Mouse (Mus musculus) liver, embryonic 15.5 days (tissue): ENCODE results near the gene Mtrf1l. TPM values are rescaled to one million over a fixed set of nuclear protein-coding genes. Genes with fewer than 3 reads are reported as not detected.

Experiments
- ATAC-seq: fragments of 200-750 bp; cut with Nextera tagmentation; 2 replicates; pipeline ENCODE4 v1.8.0; 2017; ENCODE audit warnings: moderate number of reproducible peaks, mild to moderate bottlenecking, moderate library complexity; ENCODE audit not compliant: insufficient read depth
- H3K27ac ChIP-seq: fragments of 300-500 bp; sonication (generic); replicated peaks from 2 replicates; pipeline ENCODE4 v1.5.1; 2015; ENCODE audit warnings: mild to moderate bottlenecking, inconsistent platforms
- H3K27me3 ChIP-seq: fragments of 300-500 bp; sonication (generic); 2 replicates; pipeline ENCODE4 v1.6.1; 2015; ENCODE audit warnings: mild to moderate bottlenecking, inconsistent platforms
- H3K36me3 ChIP-seq: fragments of 300-500 bp; sonication (generic); replicated peaks from 2 replicates; pipeline ENCODE4 v1.6.1; 2015; ENCODE audit warnings: moderate library complexity, mild to moderate bottlenecking, inconsistent platforms
- H3K4me1 ChIP-seq: fragments of 300-500 bp; sonication (generic); replicated peaks from 2 replicates; pipeline ENCODE4 v1.6.1; 2015; ENCODE audit warnings: inconsistent platforms
- H3K4me2 ChIP-seq: fragments of 300-500 bp; sonication (generic); 2 replicates; pipeline ENCODE4 v1.6.1; 2015; ENCODE audit warnings: moderate library complexity, mild to moderate bottlenecking, inconsistent platforms
- H3K4me3 ChIP-seq: fragments of 300-500 bp; sonication (generic); replicated peaks from 2 replicates; pipeline ENCODE4 v1.5.1; 2015; ENCODE audit warnings: mild to moderate bottlenecking, inconsistent platforms
- H3K9ac ChIP-seq: fragments of 300-500 bp; sonication (generic); 2 replicates; pipeline ENCODE4 v1.6.1; 2015; ENCODE audit warnings: moderate library complexity, mild to moderate bottlenecking, inconsistent platforms
- H3K9me3 ChIP-seq: fragments of 300-500 bp; sonication (generic); replicated peaks from 2 replicates; pipeline ENCODE4 v1.6.1; 2016; ENCODE audit warnings: inconsistent platforms
- WGBS: fragments of 180-500 bp; shearing (Covaris S2); methylation state at CpG from one replicate; pipeline ENCODE4 v1.1.7; 2015; ENCODE audit warnings: mixed read lengths; ENCODE audit not compliant: insufficient replicate concordance; 5-methylcytosine and 5-hydroxymethylcytosine counted together
- polyA plus RNA-seq: library from polyadenylated mRNA; unstranded; fragments of >200 nt; fragmentation: Nextera tagmentation; extraction: Ambion mirVana; gene quantifications from 2 replicates; pipeline ENCODE4 v1.2.1, GENCODE M21; 2015

Gene Mtrf1l
- polyA plus RNA-seq, 1 experiment from 2014 or later: 6.0 TPM

DNA sequence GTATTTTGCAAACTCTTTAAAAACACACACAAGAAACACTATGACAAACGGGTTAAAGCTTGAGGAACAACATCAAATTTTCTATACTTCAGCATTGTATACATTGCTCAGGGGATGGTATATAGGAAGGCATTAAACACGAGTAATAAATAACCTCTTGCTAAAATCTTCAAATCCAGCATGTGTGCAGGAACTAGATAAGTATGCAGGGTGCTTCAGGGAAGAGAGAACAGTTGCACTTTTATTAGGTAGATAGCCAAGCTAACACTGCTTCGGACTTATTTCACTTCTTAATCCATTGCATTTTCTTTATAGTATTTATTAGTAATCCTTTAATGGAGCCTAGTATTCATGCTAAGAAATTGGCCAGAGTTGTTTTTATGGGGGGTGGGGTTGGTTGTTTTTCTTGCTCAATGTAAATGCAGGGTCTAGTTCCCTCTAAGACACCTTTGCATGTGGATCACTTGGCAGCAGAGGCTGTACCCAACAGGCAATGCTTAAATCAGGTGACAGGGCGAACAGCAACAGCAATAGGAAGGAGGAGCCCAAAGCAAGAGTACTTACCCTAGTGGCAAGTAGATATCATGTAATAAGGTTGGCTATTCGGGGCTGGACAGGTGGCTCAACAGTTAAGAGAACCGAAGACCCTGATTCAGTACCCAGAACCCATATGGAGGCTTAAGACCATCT, 2.8 kb upstream of the Mtrf1l start:
- Histone ChIP-seq H3K4me3 (no peak overlapping the region), H3K27me3 (no peaks in the 10 kb centered on the region), H3K4me2 (no peak overlapping the region; the same call in 1 of the 2 replicates), H3K36me3 (peaks cover 10% of the 10 kb centered on the region), H3K27ac (no peak overlapping the region), H3K9ac (no peak overlapping the region), H3K9me3 (no peaks in the 10 kb centered on the region), H3K4me1 (peaks cover 29% of the 10 kb centered on the region)
- no peak for ATAC-seq
- 29% methylated on average over 6 of the region's 6 CpGs for WGBS

DNA sequence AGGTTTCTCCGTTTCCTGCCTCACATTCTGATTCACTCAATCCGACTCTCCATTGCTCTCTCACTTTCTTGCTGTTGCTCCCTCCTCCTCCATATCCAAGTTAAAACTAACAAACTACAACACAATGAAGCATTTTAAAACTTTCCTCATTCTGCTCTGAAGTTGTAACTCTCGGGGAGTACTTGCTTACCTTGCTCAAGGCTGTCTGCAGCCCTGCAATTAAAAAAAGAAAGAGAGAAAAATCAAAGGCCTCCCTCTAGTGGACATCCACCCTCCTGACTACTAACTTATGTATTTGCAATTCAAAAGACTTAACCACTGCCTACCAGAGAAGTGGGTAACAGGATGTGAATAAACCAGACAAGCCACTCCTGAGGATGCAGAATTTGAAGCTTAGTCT, 1.1 kb upstream of the Mtrf1l start:
- peaks cover 41% of the 10 kb centered on the region for H3K4me1 ChIP-seq
- peaks cover 17% of the 10 kb centered on the region for H3K36me3 ChIP-seq
- peak overlapping the region; percentile 91 for H3K4me2 ChIP-seq
- no peaks in the 10 kb centered on the region for H3K27me3 ChIP-seq
- no peaks in the 10 kb centered on the region for H3K9me3 ChIP-seq
- under 1% methylated on average over 3 of the region's 3 CpGs for WGBS
- no peak for ATAC-seq
- peak overlapping the region; percentile 97 for H3K4me3 ChIP-seq
- H3K27ac ChIP-seq: peak overlapping the region; percentile 95
- H3K9ac ChIP-seq: peak overlapping the region; percentile 54

DNA sequence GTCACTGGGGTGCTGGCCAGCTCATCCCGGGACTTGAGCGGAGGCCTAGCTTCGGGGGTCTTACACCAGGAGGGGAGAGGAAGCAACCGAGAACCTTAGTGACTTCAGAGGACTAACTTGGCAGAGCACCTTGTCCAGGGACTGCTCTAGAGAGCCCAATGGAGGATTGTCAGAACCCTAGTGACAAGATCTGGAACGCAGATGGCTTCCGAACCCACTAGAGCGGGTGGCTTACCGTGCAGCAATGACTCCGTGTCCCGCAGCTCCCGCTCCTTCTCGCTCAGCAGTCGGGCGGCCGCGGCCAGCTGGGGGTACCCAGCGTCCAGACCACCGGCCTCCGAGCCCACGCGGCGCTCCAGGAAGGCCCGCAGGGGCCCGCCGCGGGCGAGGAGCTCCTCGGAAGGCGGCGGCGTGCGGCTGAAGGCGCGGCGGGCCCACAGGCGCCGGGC, 395 bp downstream of the Mtrf1l start:
- ATAC-seq: peak; percentile 2
- Histone ChIP-seq H3K36me3 (peaks cover 32% of the 10 kb centered on the region), H3K9ac (peak overlapping the region; percentile 92), H3K27me3 (no peaks in the 10 kb centered on the region), H3K27ac (peak overlapping the region; percentile 95), H3K4me2 (peak overlapping the region; percentile 91), H3K4me3 (peak overlapping the region; percentile 97), H3K9me3 (no peaks in the 10 kb centered on the region), H3K4me1 (peaks cover 44% of the 10 kb centered on the region)
- WGBS: under 1% methylated on average over 37 of the region's 37 CpGs

DNA sequence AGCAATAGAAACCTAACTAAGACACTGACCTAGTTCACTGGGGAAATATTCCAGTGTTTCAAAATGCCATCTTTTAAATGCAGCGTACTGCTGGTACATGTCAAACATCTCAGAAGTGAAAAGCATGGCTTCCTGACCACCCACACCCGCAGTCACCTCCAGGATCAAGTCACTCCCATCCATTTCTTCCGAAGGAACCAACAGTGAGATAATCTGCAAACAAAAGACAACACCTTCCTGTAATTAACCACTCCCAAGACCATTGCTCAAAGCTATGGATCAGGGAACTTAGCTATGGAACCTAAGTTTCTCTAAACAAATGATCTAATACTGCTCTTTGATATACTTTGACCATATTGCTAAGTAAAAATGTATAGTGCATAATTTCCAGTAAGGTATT, 4.9 kb downstream of the Mtrf1l start:
- Histone ChIP-seq H3K4me3 (no peak overlapping the region), H3K9ac (no peak overlapping the region), H3K27me3 (no peaks in the 10 kb centered on the region), H3K36me3 (peaks cover 75% of the 10 kb centered on the region), H3K27ac (no peak overlapping the region), H3K4me2 (no peak overlapping the region), H3K4me1 (peaks cover 27% of the 10 kb centered on the region), H3K9me3 (no peaks in the 10 kb centered on the region)
- ATAC-seq: no peak
- 84% methylated on average over 3 of the region's 3 CpGs for WGBS

DNA sequence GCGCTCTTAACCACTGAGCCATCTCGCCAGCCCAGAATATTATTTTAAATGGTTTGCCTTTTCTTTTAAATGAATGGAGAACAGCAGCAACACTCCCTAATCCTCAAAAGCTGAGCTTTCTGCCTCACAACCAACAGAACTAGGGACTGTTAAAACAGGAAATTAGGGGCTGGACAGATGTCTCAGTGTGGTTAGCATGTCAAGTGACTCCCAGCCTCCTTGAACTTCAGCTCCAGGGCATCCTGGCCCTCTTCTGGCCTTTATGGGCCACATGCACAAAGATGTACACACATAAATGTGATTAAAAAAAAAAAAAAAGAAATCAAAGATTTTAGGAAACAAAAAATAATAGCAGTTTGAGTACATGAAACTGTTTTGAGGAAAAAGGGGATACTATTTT, 7.7 kb downstream of the Mtrf1l start:
- Histone ChIP-seq H3K4me2 (no peak overlapping the region), H3K27ac (no peak overlapping the region), H3K4me3 (no peak overlapping the region), H3K27me3 (no peaks in the 10 kb centered on the region), H3K4me1 (peaks cover 10% of the 10 kb centered on the region; the same call in 1 of the 2 replicates), H3K9me3 (no peaks in the 10 kb centered on the region), H3K36me3 (peaks cover 89% of the 10 kb centered on the region), H3K9ac (no peak overlapping the region)
- 93% methylated on average over 2 of the region's 2 CpGs for WGBS
- ATAC-seq: no peak

DNA sequence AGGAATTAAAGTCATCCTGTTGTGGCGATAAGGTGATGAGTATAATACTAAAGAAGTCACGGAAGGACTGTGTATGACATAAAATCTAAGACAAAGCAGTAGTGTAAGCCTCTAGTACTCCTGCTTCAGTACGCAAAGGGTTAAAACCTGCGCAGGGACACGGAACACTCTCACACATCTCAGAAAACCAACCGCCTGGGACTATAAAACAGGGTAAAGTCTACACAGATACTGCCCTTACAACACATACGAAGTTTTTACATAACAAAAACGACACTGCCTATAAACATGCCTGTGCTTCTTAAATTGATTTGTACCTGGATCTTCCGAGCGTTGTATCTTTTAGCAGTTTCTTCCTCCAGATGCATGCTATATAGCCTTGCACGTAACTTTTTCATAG, 10.0 kb downstream of the Mtrf1l start:
- WGBS: 83% methylated on average over 11 of the region's 11 CpGs
- no peaks in the 10 kb centered on the region for H3K9me3 ChIP-seq
- no peaks in the 10 kb centered on the region; the same call in 1 of the 2 replicates for H3K4me1 ChIP-seq
- ATAC-seq: no peak
- H3K36me3 ChIP-seq: peaks cover 76% of the 10 kb centered on the region
- H3K27ac ChIP-seq: no peak overlapping the region
- H3K27me3 ChIP-seq: no peaks in the 10 kb centered on the region
- H3K9ac ChIP-seq: no peak overlapping the region
- no peak overlapping the region for H3K4me2 ChIP-seq
- no peak overlapping the region for H3K4me3 ChIP-seq

DNA sequence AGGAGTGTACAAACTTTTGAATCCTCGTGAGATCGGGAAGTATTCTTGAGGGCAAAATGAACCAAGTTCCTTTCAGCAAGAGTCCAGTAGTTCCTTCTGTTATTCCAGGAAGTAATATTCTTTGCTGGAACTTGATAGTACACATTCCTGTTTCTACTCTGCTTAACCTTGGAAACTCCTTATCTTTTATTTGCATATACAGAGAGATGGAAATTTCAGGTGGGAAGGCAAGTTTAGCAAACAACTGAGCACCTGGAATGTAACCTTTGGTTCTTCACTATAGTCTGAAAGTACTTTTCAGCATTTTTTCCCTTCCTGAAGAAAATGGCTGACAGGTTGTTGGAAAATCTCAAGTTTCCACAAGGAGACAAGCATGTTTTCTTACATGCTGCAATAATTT, 16.0 kb downstream of the Mtrf1l start:
- Histone ChIP-seq H3K4me2 (0 out of 2 replicates have a peak overlapping the region, but pooled peaks have one; percentile 76), H3K36me3 (peaks cover 30% of the 10 kb centered on the region), H3K4me3 (no peak overlapping the region), H3K27me3 (no peaks in the 10 kb centered on the region), H3K4me1 (peaks cover 23% of the 10 kb centered on the region), H3K9ac (no peak overlapping the region), H3K9me3 (no peaks in the 10 kb centered on the region), H3K27ac (peak overlapping the region; percentile 91; the same call in 1 of the 2 replicates)
- WGBS: 30% methylated on average over 2 of the region's 2 CpGs
- ATAC-seq: no peak

DNA sequence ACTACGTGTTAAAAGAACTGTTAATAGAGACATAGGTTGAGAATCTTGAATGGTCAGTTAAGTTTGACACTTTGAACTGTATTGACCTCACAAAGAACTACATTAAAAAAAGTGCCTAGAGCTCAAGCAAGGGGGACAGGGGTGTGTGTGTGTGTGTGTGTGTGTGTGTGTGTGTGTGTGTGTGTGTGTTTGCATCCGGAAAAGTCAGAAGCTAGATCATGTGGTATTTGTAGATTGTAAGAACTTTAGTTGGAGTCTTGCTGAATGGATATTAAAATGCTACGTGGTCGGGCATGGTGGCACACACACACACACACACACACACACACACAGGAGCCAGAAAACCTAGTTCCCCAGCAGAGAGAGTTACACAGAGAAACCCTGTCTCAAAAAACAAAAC, 16.7 kb downstream of the Mtrf1l start:
- 16% methylated on average over 4 of the region's 4 CpGs for WGBS
- Histone ChIP-seq H3K27ac (peak overlapping the region; percentile 91; the same call in 1 of the 2 replicates), H3K27me3 (no peaks in the 10 kb centered on the region), H3K4me1 (peaks cover 29% of the 10 kb centered on the region), H3K9ac (peak overlapping the region; percentile 69), H3K36me3 (peaks cover 30% of the 10 kb centered on the region), H3K4me2 (peak overlapping the region; percentile 76), H3K9me3 (no peaks in the 10 kb centered on the region), H3K4me3 (no peak overlapping the region; the same call in 1 of the 2 replicates)
- ATAC-seq: no peak

DNA sequence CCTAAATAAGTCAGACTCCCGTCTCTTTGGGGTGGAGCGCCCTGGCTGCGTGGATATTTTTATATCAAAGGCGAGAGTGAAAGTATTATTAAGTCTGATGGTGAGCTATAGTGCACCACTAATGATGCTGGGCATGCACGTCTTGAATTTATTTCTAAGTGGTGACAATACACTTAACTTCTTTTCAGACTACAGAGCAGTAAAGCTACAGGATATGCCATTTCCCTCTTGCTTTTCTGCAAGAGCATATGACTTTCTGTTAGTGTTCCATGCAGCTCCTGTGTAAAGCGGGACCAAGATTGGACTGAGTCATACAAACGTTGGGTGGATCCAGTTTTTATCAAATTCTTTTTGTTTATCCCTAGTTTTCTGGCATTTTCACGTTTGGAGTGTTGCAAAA, 17.3 kb downstream of the Mtrf1l start:
- 7% methylated on average over 8 of the region's 8 CpGs for WGBS
- ATAC-seq: no peak
- Histone ChIP-seq H3K4me2 (peak overlapping the region; percentile 76), H3K27ac (peak overlapping the region; percentile 91), H3K9ac (peak overlapping the region; percentile 69), H3K4me3 (peak overlapping the region; percentile 93), H3K27me3 (no peaks in the 10 kb centered on the region), H3K36me3 (peaks cover 30% of the 10 kb centered on the region), H3K9me3 (no peaks in the 10 kb centered on the region), H3K4me1 (peaks cover 35% of the 10 kb centered on the region)

DNA sequence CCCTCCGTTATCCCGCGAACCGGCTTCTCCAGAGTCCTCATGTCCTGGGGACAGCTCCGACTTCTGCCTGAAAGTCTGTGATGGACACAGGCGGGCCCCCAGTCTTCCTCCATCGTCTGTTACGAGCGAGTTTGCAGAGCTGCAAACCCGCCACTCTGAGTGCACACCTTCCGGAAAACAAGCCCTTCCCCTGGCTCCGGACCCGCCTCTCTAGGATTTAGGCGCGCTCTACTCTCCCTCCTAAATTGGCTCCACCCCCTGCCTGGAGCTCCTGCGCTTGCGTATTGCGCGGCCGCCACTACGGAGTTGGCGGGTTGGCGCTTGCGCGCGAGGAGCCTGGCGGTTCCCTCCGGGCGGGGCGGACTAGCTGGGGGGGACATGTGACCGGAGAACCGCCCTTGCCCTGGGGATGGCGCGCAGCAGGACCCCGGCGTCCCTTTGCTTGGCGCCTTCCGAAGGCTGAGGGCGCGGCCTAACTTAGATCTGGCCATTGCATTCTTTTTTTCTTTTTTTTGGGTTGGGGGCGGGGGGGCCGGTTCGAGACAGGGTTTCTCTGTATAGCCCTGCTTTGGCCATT, 17.9 kb downstream of the Mtrf1l start:
- Histone ChIP-seq H3K4me1 (peaks cover 41% of the 10 kb centered on the region), H3K27ac (peak overlapping the region; percentile 91), H3K9ac (peak overlapping the region; percentile 69), H3K9me3 (no peaks in the 10 kb centered on the region), H3K27me3 (no peaks in the 10 kb centered on the region), H3K36me3 (peaks cover 34% of the 10 kb centered on the region), H3K4me3 (peak overlapping the region; percentile 93), H3K4me2 (peak overlapping the region; percentile 76)
- ATAC-seq: peak; percentile 88
- under 1% methylated on average over 43 of the region's 43 CpGs for WGBS

DNA sequence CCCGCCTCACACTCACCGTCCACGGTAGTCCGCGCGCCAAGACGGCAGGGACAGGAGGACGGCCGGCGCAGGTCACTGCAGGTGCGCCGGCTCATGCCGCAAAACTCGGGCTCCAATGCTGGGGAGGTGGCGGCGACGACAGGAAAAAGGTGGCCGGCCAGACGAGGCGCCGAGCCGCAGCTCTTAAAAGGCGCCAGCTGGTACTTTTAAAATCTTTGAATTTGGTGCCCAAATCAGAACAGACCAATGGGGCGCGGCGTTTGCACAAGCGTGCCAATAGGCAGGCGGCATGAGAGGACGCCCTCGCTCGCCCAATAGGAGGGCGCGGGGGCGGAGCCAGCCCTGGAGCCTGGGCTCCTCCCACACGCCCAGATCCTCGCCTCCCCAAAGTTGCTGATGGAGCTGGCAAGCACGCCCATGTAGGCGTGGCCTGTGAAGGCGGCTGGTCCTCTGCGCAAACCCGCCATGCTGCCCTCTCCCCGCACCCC, 18.4 kb downstream of the Mtrf1l start, which contains the start of gene Fbxo5:
Gene Fbxo5, minus strand, starts transcription at position 358 of the 488 bp plus-strand sequence.
- Histone ChIP-seq H3K4me2 (peak within 1 kb of the TSS; percentile 76), H3K36me3 (peaks cover 36% of the 10 kb centered on the region), H3K27ac (peak within 1 kb of the TSS; percentile 95), H3K4me3 (peak within 1 kb of the TSS; percentile 93), H3K4me1 (peaks cover 44% of the 10 kb centered on the region), H3K9me3 (no peaks in the 10 kb centered on the region), H3K9ac (peak within 1 kb of the TSS; percentile 91), H3K27me3 (no peaks in the 10 kb centered on the region)
- peak; percentile 87 for ATAC-seq
- WGBS: under 1% methylated on average over 42 of the region's 42 CpGs
